Comparison of ENCODE assay signal across 18 mouse cellular contexts in genomic region chr9:123601529-123601928, GRCm38 (mm10).
"Had no signal": no experiment of that assay in that cellular context is flagged by ENCODE, and none has a peak within 500 bp of the region (broad histone marks: within the 10 kb centered on the region; RNA-seq: fewer than 3 reads in every experiment).

No protein-coding gene starts in this region.

- H3K4me1 ChIP-seq: lung, embryonic 15.5 days; midbrain, embryonic 13.5 days; midbrain, embryonic 15.5 days; neural tube, embryonic 12.5 days; stomach, embryonic 15.5 days had no signal

- H3K27me3 ChIP-seq: lung, embryonic 15.5 days; megakaryocyte, embryonic 14.5 days; midbrain, embryonic 13.5 days; midbrain, embryonic 15.5 days; neural tube, embryonic 12.5 days; stomach, embryonic 15.5 days had no signal

- H3K4me3 ChIP-seq: lung, embryonic 15.5 days; megakaryocyte, embryonic 14.5 days; midbrain, embryonic 13.5 days; midbrain, embryonic 15.5 days; neural tube, embryonic 12.5 days; stomach, embryonic 15.5 days had no signal

- H3K9me3 ChIP-seq: lung, embryonic 15.5 days; megakaryocyte, embryonic 14.5 days; midbrain, embryonic 13.5 days; midbrain, embryonic 15.5 days; neural tube, embryonic 12.5 days; stomach, embryonic 15.5 days had no signal

- H3K36me3 ChIP-seq: lung, embryonic 15.5 days; midbrain, embryonic 13.5 days; midbrain, embryonic 15.5 days; neural tube, embryonic 12.5 days; stomach, embryonic 15.5 days had no signal

- DNase-seq: liver, postnatal 0 days; lung, adult 2 months; lung, postnatal 14 days; lung, postnatal 36 days; right cerebral cortex, postnatal 14 days; thymus, adult 2 months; thymus, postnatal 25 days; thymus, postnatal 4 days had no signal

- H3K9ac ChIP-seq: liver, postnatal 0 days; lung, embryonic 15.5 days; midbrain, embryonic 13.5 days; midbrain, embryonic 15.5 days; neural tube, embryonic 12.5 days; stomach, embryonic 15.5 days had no signal

- ATAC-seq: liver, postnatal 0 days; lung, postnatal 0 days; midbrain, embryonic 13.5 days; midbrain, embryonic 15.5 days had no signal

- H3K27ac ChIP-seq: lung, embryonic 15.5 days; macrophage; midbrain, embryonic 13.5 days; midbrain, embryonic 15.5 days; neural tube, embryonic 12.5 days; stomach, embryonic 15.5 days; stomach, postnatal 0 days had no signal

- H3K4me2 ChIP-seq: lung, embryonic 15.5 days; midbrain, embryonic 11.5 days; midbrain, embryonic 13.5 days; midbrain, embryonic 15.5 days; neural tube, embryonic 12.5 days; stomach, embryonic 15.5 days had no signal
